Mouse (Mus musculus) C2C12 (cell line): ENCODE measurements around the gene Dlgap1. TPM values are rescaled to one million over a fixed set of nuclear protein-coding genes. Genes with fewer than 3 reads are reported as not detected.

Source experiments
- H3K27me3 ChIP-seq: one replicate; pipeline ENCODE4 v1.6.1; 2011; ENCODE audit not compliant: control insufficient read depth, insufficient read depth, insufficient read length
- H3K36me3 ChIP-seq: one replicate; pipeline ENCODE4 v1.6.1; 2011; ENCODE audit not compliant: control insufficient read depth, insufficient read depth
- H3K4me3 ChIP-seq: one replicate; pipeline ENCODE4 v1.5.1; 2011; ENCODE audit warnings: mild to moderate bottlenecking, control low read depth; ENCODE audit not compliant: poor library complexity, insufficient read depth, severe bottlenecking
- H3K79me2 ChIP-seq: one replicate; pipeline ENCODE4 v1.6.1; 2011; ENCODE audit not compliant: control insufficient read depth, insufficient read depth
- H3K79me3 ChIP-seq: one replicate; pipeline ENCODE4 v1.6.1; 2011; ENCODE audit warnings: low read depth, control low read depth
- H3ac ChIP-seq: one replicate; pipeline ENCODE3; 2011; ENCODE audit warnings: low read depth; ENCODE audit not compliant: control insufficient read depth, insufficient read length
- CEBPB ChIP-seq: IDR thresholded peaks from one replicate; pipeline ENCODE4 v1.6.1; 2011; ENCODE audit warnings: low read depth, mild to moderate bottlenecking, control low read depth, moderate library complexity
- CTCF ChIP-seq: IDR thresholded peaks from one replicate; pipeline ENCODE4 v1.5.1; 2011; ENCODE audit not compliant: control insufficient read depth, insufficient read depth, insufficient read length
- FOSL1 ChIP-seq: IDR thresholded peaks from one replicate; pipeline ENCODE4 v1.8.0; 2011; ENCODE audit warnings: mild to moderate bottlenecking, low read length; ENCODE audit not compliant: poor library complexity, insufficient read depth, severe bottlenecking
- MAX ChIP-seq: IDR thresholded peaks from one replicate; pipeline ENCODE4 v1.6.1; 2011; ENCODE audit warnings: mild to moderate bottlenecking, control low read depth
- MYOD1 ChIP-seq: IDR thresholded peaks from one replicate; pipeline ENCODE4 v1.6.1; 2011; ENCODE audit warnings: low read depth; ENCODE audit not compliant: control insufficient read depth, insufficient read length
- MYOG ChIP-seq: IDR thresholded peaks from one replicate; pipeline ENCODE4 v1.6.1; 2011; ENCODE audit not compliant: control insufficient read depth, insufficient read length; ENCODE audit errors: extremely low read depth
- USF1 ChIP-seq: IDR thresholded peaks from one replicate; pipeline ENCODE4 v1.6.1; 2011; ENCODE audit warnings: low read depth, mild to moderate bottlenecking, control low read depth, moderate library complexity
- polyA plus RNA-seq: library from polyadenylated mRNA; unstranded; fragments of >200 nt; fragmentation: generic; extraction: Trizol; gene quantifications from one replicate; pipeline ENCODE4 v1.2.1, GENCODE M21; 2012; ENCODE audit warnings: missing spikeins

Gene Dlgap1
- polyA plus RNA-seq, 1 experiment: 0.22 TPM

GRCm38 (mm10) chr17:70765976-70766375 is 797.1 kb downstream of the Dlgap1 start:
- no peak for TF ChIP-seq CEBPB
- Histone ChIP-seq H3K79me2 (no peaks in the 10 kb centered on the region), H3K4me3 (no peak overlapping the region), H3ac (no peak overlapping the region), H3K79me3 (no peaks in the 10 kb centered on the region), H3K36me3 (no peaks in the 10 kb centered on the region), H3K27me3 (no peaks in the 10 kb centered on the region)

DNA sequence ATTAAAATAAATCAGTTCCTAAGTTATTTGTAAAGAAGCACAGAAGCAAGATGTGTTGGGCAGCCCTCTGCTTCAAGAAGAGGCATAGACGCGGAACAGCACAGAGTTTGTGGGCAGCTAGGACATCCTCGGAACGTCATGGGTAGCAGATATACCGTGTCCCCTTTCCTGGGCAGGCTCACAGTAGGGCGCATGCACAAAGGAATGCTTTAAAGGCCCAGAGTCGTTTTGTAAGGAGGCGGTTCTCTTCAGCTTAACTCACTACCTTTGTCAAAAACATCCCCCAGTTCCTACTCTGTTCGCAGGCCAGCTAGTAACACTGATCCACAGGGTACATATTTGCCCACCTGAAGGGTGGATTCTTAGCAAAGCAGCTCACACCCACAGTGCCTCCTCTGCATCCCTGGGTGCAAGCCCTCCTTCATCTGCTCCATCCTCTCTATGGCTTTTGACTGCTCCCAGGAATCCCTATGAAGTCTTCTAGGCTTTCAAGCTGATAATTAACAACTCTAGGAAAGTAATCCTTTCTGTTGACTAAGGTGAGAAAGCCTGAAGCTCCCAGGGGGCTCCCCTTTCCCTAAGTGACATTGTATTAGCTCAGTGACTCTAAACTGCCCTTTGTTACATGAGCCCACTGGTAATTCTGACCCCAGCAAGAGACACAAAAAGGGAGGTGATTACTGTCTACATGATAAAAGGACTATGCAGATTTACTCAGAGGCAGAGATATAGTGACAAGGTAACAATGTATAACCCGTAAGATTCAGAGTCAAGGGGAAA is 803.4 kb downstream of the Dlgap1 start:
- no peak for TF ChIP-seq USF1
- no peak for TF ChIP-seq MYOD1
- TF ChIP-seq FOSL1: no peak
- TF ChIP-seq MYOG: no peak
- TF ChIP-seq CTCF: no peak
- no peak for TF ChIP-seq CEBPB
- TF ChIP-seq MAX: no peak
- no peak overlapping the region for H3K4me3 ChIP-seq

DNA sequence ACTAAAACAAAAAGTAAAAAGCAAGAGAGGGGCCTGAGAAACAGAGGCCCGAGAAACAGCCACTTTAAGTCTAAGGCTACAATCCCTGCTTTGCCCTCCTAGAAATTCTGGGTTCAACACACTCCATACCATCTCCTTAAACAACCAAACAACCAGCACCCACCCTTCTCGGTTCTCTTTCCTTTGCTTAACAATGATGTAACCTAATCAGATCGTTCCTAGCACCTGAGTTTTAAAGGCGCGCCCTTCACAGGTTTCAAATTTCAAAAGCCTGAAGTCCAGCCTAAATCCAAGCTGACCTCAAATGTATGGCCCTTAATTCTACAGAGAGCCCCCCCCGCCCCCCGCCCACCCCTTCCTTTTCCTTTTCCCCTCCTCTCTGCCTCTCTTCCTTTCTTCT is 810.9 kb downstream of the Dlgap1 start:
- no peaks in the 10 kb centered on the region for H3K27me3 ChIP-seq
- H3K4me3 ChIP-seq: no peak overlapping the region
- H3K79me3 ChIP-seq: no peaks in the 10 kb centered on the region
- no peaks in the 10 kb centered on the region for H3K79me2 ChIP-seq
- no peaks in the 10 kb centered on the region for H3K36me3 ChIP-seq
- TF ChIP-seq MAX (no peak), USF1 (no peak)
- no peak overlapping the region for H3ac ChIP-seq

More for the DNA sequence above, 803.4 kb downstream of the Dlgap1 start:
- Histone ChIP-seq H3K79me3 (no peaks in the 10 kb centered on the region), H3K27me3 (no peaks in the 10 kb centered on the region), H3ac (no peak overlapping the region), H3K36me3 (no peaks in the 10 kb centered on the region), H3K79me2 (no peaks in the 10 kb centered on the region)

GRCm38 (mm10) chr17:70780726-70781689 is 812.1 kb downstream of the Dlgap1 start:
- no peaks in the 10 kb centered on the region for H3K79me2 ChIP-seq
- no peaks in the 10 kb centered on the region for H3K27me3 ChIP-seq
- H3K4me3 ChIP-seq: no peak overlapping the region
- H3ac ChIP-seq: no peak overlapping the region
- no peaks in the 10 kb centered on the region for H3K79me3 ChIP-seq
- no peaks in the 10 kb centered on the region for H3K36me3 ChIP-seq
- no peak for TF ChIP-seq MYOD1
- TF ChIP-seq MAX: no peak
- TF ChIP-seq CEBPB: no peak
- no peak for TF ChIP-seq FOSL1
- TF ChIP-seq CTCF: no peak
- no peak for TF ChIP-seq MYOG
- TF ChIP-seq USF1: no peak

DNA sequence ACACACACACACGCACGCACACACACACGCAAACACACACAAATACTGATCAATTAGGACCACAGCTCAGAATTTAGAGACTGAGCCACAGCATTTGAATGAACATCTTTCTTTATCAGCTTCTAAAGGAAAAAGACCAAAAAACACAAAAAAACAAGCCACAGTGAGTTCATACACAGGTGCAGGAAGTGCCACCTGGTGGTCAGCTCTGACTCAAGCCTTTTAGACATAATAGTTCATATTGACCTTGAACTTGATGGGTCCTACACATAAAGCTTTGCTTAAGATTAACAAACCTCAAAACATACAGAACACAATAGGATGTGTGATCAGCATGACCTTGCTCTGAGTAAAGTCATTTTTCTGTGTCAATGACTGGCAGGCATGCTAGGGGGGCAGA is 814.4 kb downstream of the Dlgap1 start:
- H3K79me2 ChIP-seq: no peaks in the 10 kb centered on the region
- no peak for TF ChIP-seq MAX
- no peak for TF ChIP-seq MYOD1
- no peak for TF ChIP-seq USF1
- TF ChIP-seq MYOG: no peak

DNA sequence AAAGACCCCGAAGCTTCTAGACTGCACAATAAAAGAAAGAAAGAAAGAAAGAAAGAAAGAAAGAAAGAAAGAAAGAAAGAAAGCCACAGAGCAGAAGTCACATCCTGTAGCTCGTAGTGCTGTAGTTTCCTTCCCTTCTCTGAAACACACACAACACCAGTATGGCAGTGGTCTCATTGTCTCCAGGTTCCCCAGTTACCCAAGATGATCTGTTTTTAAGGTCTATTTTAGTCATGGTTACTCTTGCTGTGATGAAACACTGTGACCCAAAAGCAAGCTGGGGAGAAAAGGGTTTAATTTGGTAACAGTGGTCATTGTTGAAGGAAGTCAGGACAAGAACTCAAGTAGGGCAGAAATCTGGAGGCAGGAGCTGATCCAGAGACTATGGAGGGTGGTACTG is 818.5 kb downstream of the Dlgap1 start:
- Histone ChIP-seq H3K79me2 (no peaks in the 10 kb centered on the region), H3K79me3 (no peaks in the 10 kb centered on the region), H3K4me3 (no peak overlapping the region), H3K27me3 (no peaks in the 10 kb centered on the region), H3ac (no peak overlapping the region), H3K36me3 (no peaks in the 10 kb centered on the region)
- TF ChIP-seq MYOD1 (no peak), FOSL1 (no peak), MYOG (no peak), CEBPB (no peak), CTCF (no peak), USF1 (no peak), MAX (no peak)

More for the DNA sequence above, 814.4 kb downstream of the Dlgap1 start:
- H3K4me3 ChIP-seq: no peak overlapping the region
- H3K36me3 ChIP-seq: no peaks in the 10 kb centered on the region
- no peaks in the 10 kb centered on the region for H3K27me3 ChIP-seq
- H3K79me3 ChIP-seq: no peaks in the 10 kb centered on the region
- no peak overlapping the region for H3ac ChIP-seq
